Mouse (Mus musculus): ENCODE measurements around the gene Axin1.
"Not testable (repeated sequence)": the region's sequence is repeated elsewhere in the genome, so short reads cannot be mapped to it uniquely, and the experiment has no call there.

Gene Axin1

GRCm38 (mm10) chr17:26119766-26120710 is 18.4 kb upstream of the Axin1 start:
- peak; percentile 34 to 67 for DNase-seq

GRCm38 (mm10) chr17:26122431-26123140 is 15.9 kb upstream of the Axin1 start:
- DNase-seq: no peak

GRCm38 (mm10) chr17:26123267-26123684 is 15.2 kb upstream of the Axin1 start, which contains the start of gene Mrpl28:
Mrpl28 (plus strand) TSS chr17:26123500.
- peak; percentile 73 to 82 for DNase-seq

GRCm38 (mm10) chr17:26124560-26124959 is 13.9 kb upstream of the Axin1 start:
- DNase-seq: no peak

GRCm38 (mm10) chr17:26125226-26125625 is 13.3 kb upstream of the Axin1 start:
- DNase-seq: no peak

- no peak for DNase-seq
Measured at GRCm38 (mm10) chr17:26131062-26131732, 7.3 kb upstream of the Axin1 start.

GRCm38 (mm10) chr17:26131856-26132853 is 6.3 kb upstream of the Axin1 start:
- DNase-seq: no peak

- no peak for DNase-seq
Measured at GRCm38 (mm10) chr17:26137106-26137750, 1.3 kb upstream of the Axin1 start.

- DNase-seq: no peak
Measured at GRCm38 (mm10) chr17:26137751-26138130, 747 bp upstream of the Axin1 start.

GRCm38 (mm10) chr17:26138901-26139381 is 453 bp downstream of the Axin1 start:
- DNase-seq: no peak

- DNase-seq: no peak
Measured at GRCm38 (mm10) chr17:26142796-26143195, 4.3 kb downstream of the Axin1 start.

- no peak for DNase-seq
Measured at GRCm38 (mm10) chr17:26143386-26143785, 4.9 kb downstream of the Axin1 start.

GRCm38 (mm10) chr17:26149056-26149455 is 10.6 kb downstream of the Axin1 start:
- DNase-seq: no peak

GRCm38 (mm10) chr17:26151886-26152630 is 13.6 kb downstream of the Axin1 start:
- DNase-seq: no peak

- DNase-seq: no peak
Measured at GRCm38 (mm10) chr17:26162736-26163135, 24.2 kb downstream of the Axin1 start.

GRCm38 (mm10) chr17:26168039-26168438 is 29.6 kb downstream of the Axin1 start:
- peak; percentile 18 to 33 for DNase-seq

GRCm38 (mm10) chr17:26175248-26175647 is 36.8 kb downstream of the Axin1 start:
- DNase-seq: not testable (repeated sequence)

GRCm38 (mm10) chr17:26178611-26179010 is 40.1 kb downstream of the Axin1 start:
- DNase-seq: no peak

- DNase-seq: no peak
Measured at GRCm38 (mm10) chr17:26181179-26181578, 42.7 kb downstream of the Axin1 start.

- DNase-seq: no peak
Measured at GRCm38 (mm10) chr17:26187592-26187991, 49.1 kb downstream of the Axin1 start.
